Mouse (Mus musculus) heart, embryonic 14.5 days (tissue): ENCODE results near the gene Spint4. TPM values are rescaled to one million over a fixed set of nuclear protein-coding genes. Genes with fewer than 3 reads are reported as not detected.
"Not testable (repeated sequence)": the region's sequence is repeated elsewhere in the genome, so short reads cannot be mapped to it uniquely, and the experiment has no call there.

Experiments used
- ATAC-seq: fragments of 200-750 bp; cut with Nextera tagmentation; 2 replicates; pipeline ENCODE4 v1.8.0; 2017; ENCODE audit warnings: low read depth, moderate TSS enrichment; ENCODE audit not compliant: insufficient number of reproducible peaks, insufficient read depth, low FRiP score
- H3K27ac ChIP-seq, 2 experiments: fragments of 200-500 bp in 1 of 2; fragments of 300-500 bp in 1 of 2; sonication (generic) in 1 of 2; replicated peaks in 1 of 2; 2 replicates each; pipeline ENCODE4 v1.5.1; 2012 to 2014; ENCODE audit warnings: low read depth in 2 of 2, low read length in 2 of 2, control low read depth in 1 of 2, mild to moderate bottlenecking in 1 of 2, mixed read lengths in 1 of 2; ENCODE audit not compliant: control insufficient read depth in 1 of 2, insufficient read depth in 1 of 2
- H3K27me3 ChIP-seq: fragments of 300-500 bp; sonication (generic); 2 replicates; pipeline ENCODE4 v1.6.1; 2014; ENCODE audit warnings: mild to moderate bottlenecking, low read length, control low read depth; ENCODE audit not compliant: control insufficient read depth, insufficient read depth
- H3K36me3 ChIP-seq: fragments of 300-500 bp; sonication (generic); 2 replicates; pipeline ENCODE4 v1.6.1; 2014; ENCODE audit warnings: mild to moderate bottlenecking, control low read depth, low read length, mixed read lengths; ENCODE audit not compliant: control insufficient read depth, insufficient read depth
- H3K4me1 ChIP-seq, 2 experiments: fragments of 200-500 bp in 1 of 2; fragments of 300-500 bp in 1 of 2; sonication (generic) in 1 of 2; 2 replicates each; pipeline ENCODE4 v1.6.1; 2012 to 2014; ENCODE audit warnings: low read length in 2 of 2, control low read depth in 1 of 2, mixed read lengths in 1 of 2; ENCODE audit not compliant: control insufficient read depth in 2 of 2, insufficient read depth in 2 of 2
- H3K4me2 ChIP-seq: fragments of 300-500 bp; sonication (generic); 2 replicates; pipeline ENCODE4 v1.6.1; 2014; ENCODE audit warnings: mild to moderate bottlenecking, low read length
- H3K4me3 ChIP-seq, 2 experiments: fragments of 200-500 bp in 1 of 2; fragments of 300-500 bp in 1 of 2; sonication (generic) in 1 of 2; 2 replicates each; pipeline ENCODE4 v1.5.1; 2012 to 2014; ENCODE audit warnings: low read length in 2 of 2, mild to moderate bottlenecking in 2 of 2, control low read depth in 1 of 2, low read depth in 1 of 2, moderate library complexity in 1 of 2; ENCODE audit not compliant: control insufficient read depth in 1 of 2, insufficient read depth in 1 of 2
- H3K9ac ChIP-seq: fragments of 300-500 bp; sonication (generic); 2 replicates; pipeline ENCODE4 v1.6.1; 2014; ENCODE audit warnings: mild to moderate bottlenecking, low read length
- H3K9me3 ChIP-seq: fragments of 300-500 bp; sonication (generic); 2 replicates; pipeline ENCODE4 v1.6.1; 2016; ENCODE audit warnings: low read length, control low read depth; ENCODE audit not compliant: control insufficient read depth
- WGBS: fragments of 180-500 bp; shearing (Covaris S2); extraction: QIAGEN DNeasy Blood & Tissue Kit; methylation state at CpG from one replicate; pipeline ENCODE4 v1.1.7; 2014; 5-methylcytosine and 5-hydroxymethylcytosine counted together
- polyA plus RNA-seq: library from polyadenylated mRNA; unstranded; fragments of >200 nt; fragmentation: Nextera tagmentation; extraction: Ambion mirVana; gene quantifications from 2 replicates; pipeline ENCODE4 v1.2.1, GENCODE M21; 2014

Spint4 gene
- polyA plus RNA-seq, 1 experiment from 2014 or later = not detected

GRCm38 (mm10) chr2:164705328-164705727, 7.0 kb downstream of the Spint4 start:
- Histone ChIP-seq H3K36me3 (no peaks in the 10 kb centered on the region), H3K27me3 (no peaks in the 10 kb centered on the region), H3K9me3 (no peaks in the 10 kb centered on the region), H3K4me1 (no peaks in the 10 kb centered on the region), H3K4me2 (no peak overlapping the region), H3K27ac (no peak overlapping the region), H3K4me3 (no peak overlapping the region), H3K9ac (no peak overlapping the region)
- ATAC-seq = no peak
- whole genome bisulfite sequencing = 89% methylated on average over 6 of the region's 6 CpGs

- ATAC-seq = no peak
- no peaks in the 10 kb centered on the region for H3K9me3 ChIP-seq
- no peak overlapping the region for H3K9ac ChIP-seq
- H3K4me3 ChIP-seq = no peak overlapping the region
- no peak overlapping the region for H3K27ac ChIP-seq
- WGBS = 87% methylated on average over 14 of the region's 14 CpGs
- H3K4me1 ChIP-seq = no peaks in the 10 kb centered on the region
- no peaks in the 10 kb centered on the region for H3K36me3 ChIP-seq
- no peaks in the 10 kb centered on the region for H3K27me3 ChIP-seq
- no peak overlapping the region for H3K4me2 ChIP-seq
These were observed 7.7 kb downstream of the Spint4 start for GRCm38 (mm10) chr2:164705991-164706390.

GRCm38 (mm10) chr2:164715005-164715404, 16.7 kb downstream of the Spint4 start, which contains the start of gene Spint5:
Gene Spint5, plus strand, starts transcription at chr2:164715305.
- H3K4me3 ChIP-seq = no peak within 1 kb of the TSS
- no peak within 1 kb of the TSS for H3K9ac ChIP-seq
- no peak within 1 kb of the TSS for H3K27ac ChIP-seq
- no peak within 1 kb of the TSS for H3K4me2 ChIP-seq
- no peaks in the 10 kb centered on the region for H3K36me3 ChIP-seq
- H3K9me3 ChIP-seq = no peaks in the 10 kb centered on the region
- ATAC-seq = no peak
- no peaks in the 10 kb centered on the region for H3K4me1 ChIP-seq
- H3K27me3 ChIP-seq = no peaks in the 10 kb centered on the region
- 69% methylated on average over 6 of the region's 6 CpGs for WGBS

- ATAC-seq = not testable (repeated sequence)
These were observed 18.0 kb downstream of the Spint4 start for GRCm38 (mm10) chr2:164716194-164716786.

GRCm38 (mm10) chr2:164723276-164723675, 25.0 kb downstream of the Spint4 start:
- Histone ChIP-seq H3K9me3 (0 out of 2 replicates have a peak, but pooled peaks cover 3% of the 10 kb centered on the region), H3K4me3 (no peak overlapping the region), H3K27me3 (no peaks in the 10 kb centered on the region), H3K9ac (no peak overlapping the region), H3K4me2 (no peak overlapping the region), H3K27ac (no peak overlapping the region), H3K36me3 (no peaks in the 10 kb centered on the region), H3K4me1 (no peaks in the 10 kb centered on the region)
- 45% methylated on average over 4 of the region's 4 CpGs for WGBS
- ATAC-seq = no peak

More at GRCm38 (mm10) chr2:164716194-164716786, 18.0 kb downstream of the Spint4 start:
- not testable (repeated sequence) for H3K4me1 ChIP-seq, H3K9me3 ChIP-seq, H3K36me3 ChIP-seq, H3K9ac ChIP-seq, H3K4me3 ChIP-seq, H3K4me2 ChIP-seq, H3K27ac ChIP-seq, H3K27me3 ChIP-seq
- WGBS = 83% methylated on average over 21 of the region's 23 CpGs

- no peak for ATAC-seq
- no peak overlapping the region for H3K4me3 ChIP-seq
- WGBS = 14% methylated on average over 6 of the region's 6 CpGs
These were observed 27.8 kb downstream of the Spint4 start for GRCm38 (mm10) chr2:164725895-164726619.

GRCm38 (mm10) chr2:164731719-164732118, 33.4 kb downstream of the Spint4 start:
- H3K9me3 ChIP-seq = no peaks in the 10 kb centered on the region
- H3K27ac ChIP-seq = no peak overlapping the region
- H3K9ac ChIP-seq = no peak overlapping the region
- no peak overlapping the region for H3K4me3 ChIP-seq
- WGBS = 61% methylated on average over 5 of the region's 5 CpGs
- no peaks in the 10 kb centered on the region for H3K4me1 ChIP-seq
- H3K27me3 ChIP-seq = no peaks in the 10 kb centered on the region
- no peaks in the 10 kb centered on the region for H3K36me3 ChIP-seq
- no peak for ATAC-seq
- no peak overlapping the region for H3K4me2 ChIP-seq

More at GRCm38 (mm10) chr2:164725895-164726619, 27.8 kb downstream of the Spint4 start:
- no peaks in the 10 kb centered on the region for H3K4me1 ChIP-seq
- no peak overlapping the region for H3K27ac ChIP-seq
- H3K36me3 ChIP-seq = no peaks in the 10 kb centered on the region
- H3K9me3 ChIP-seq = 0 out of 2 replicates have a peak, but pooled peaks cover 3% of the 10 kb centered on the region
- H3K9ac ChIP-seq = no peak overlapping the region
- no peak overlapping the region for H3K4me2 ChIP-seq
- no peaks in the 10 kb centered on the region for H3K27me3 ChIP-seq
